Mouse (Mus musculus) embryonic facial prominence, embryonic 14.5 days (tissue): Measurements from ENCODE around the gene Capn2. TPM values are rescaled to one million over a fixed set of nuclear protein-coding genes. Genes with fewer than 3 reads are reported as not detected.

Source experiments
- ATAC-seq: fragments of 200-750 bp; cut with Nextera tagmentation; 2 replicates; pipeline ENCODE4 v1.8.0; 2017; ENCODE audit warnings: low read depth, moderate number of reproducible peaks, moderate TSS enrichment
- DNase-seq: peaks from one replicate; pipeline ENCODE4 v3.0.0-alpha.2; 2015; ENCODE audit warnings: low spot score
- H3K27ac ChIP-seq: fragments of 300-500 bp; sonication (generic); replicated peaks from 2 replicates; pipeline ENCODE4 v1.5.1; 2014; ENCODE audit warnings: low read depth, mild to moderate bottlenecking, low read length, moderate library complexity
- H3K27me3 ChIP-seq: fragments of 300-500 bp; sonication (generic); replicated peaks from 2 replicates; pipeline ENCODE4 v1.6.1; 2014; ENCODE audit warnings: low read length; ENCODE audit not compliant: control insufficient read depth, insufficient read depth
- H3K36me3 ChIP-seq: fragments of 300-500 bp; sonication (generic); 2 replicates; pipeline ENCODE4 v1.6.1; 2014; ENCODE audit warnings: low read length, mixed read lengths; ENCODE audit not compliant: control insufficient read depth, insufficient read depth
- H3K4me1 ChIP-seq: fragments of 300-500 bp; sonication (generic); 2 replicates; pipeline ENCODE4 v1.6.1; 2014; ENCODE audit warnings: antibody characterized with exemption, low read length; ENCODE audit not compliant: control insufficient read depth, insufficient read depth
- H3K4me2 ChIP-seq: fragments of 300-500 bp; sonication (generic); 2 replicates; pipeline ENCODE4 v1.6.1; 2014; ENCODE audit warnings: low read depth, mild to moderate bottlenecking, low read length, moderate library complexity, mixed read lengths
- H3K4me3 ChIP-seq: fragments of 300-500 bp; sonication (generic); 2 replicates; pipeline ENCODE4 v1.5.1; 2014; ENCODE audit warnings: low read depth, mild to moderate bottlenecking, low read length
- H3K9ac ChIP-seq: fragments of 300-500 bp; sonication (generic); 2 replicates; pipeline ENCODE4 v1.6.1; 2014; ENCODE audit warnings: low read depth, mild to moderate bottlenecking, low read length, moderate library complexity, mixed read lengths
- H3K9me3 ChIP-seq: fragments of 300-500 bp; sonication (generic); 2 replicates; pipeline ENCODE4 v1.6.1; 2016; ENCODE audit warnings: low read length; ENCODE audit not compliant: control insufficient read depth
- WGBS: fragments of 180-500 bp; shearing (Covaris S2); extraction: QIAGEN DNeasy Blood & Tissue Kit; methylation state at CpG from one replicate; pipeline ENCODE4 v1.1.7; 2014; 5-methylcytosine and 5-hydroxymethylcytosine counted together
- polyA plus RNA-seq: library from polyadenylated mRNA; unstranded; fragments of >200 nt; fragmentation: Nextera tagmentation; extraction: Ambion mirVana; gene quantifications from 2 replicates; pipeline ENCODE4 v1.2.1, GENCODE M21; 2014

Gene Capn2
- polyA plus RNA-seq, 1 experiment from 2014 or later, result 115 TPM

DNA sequence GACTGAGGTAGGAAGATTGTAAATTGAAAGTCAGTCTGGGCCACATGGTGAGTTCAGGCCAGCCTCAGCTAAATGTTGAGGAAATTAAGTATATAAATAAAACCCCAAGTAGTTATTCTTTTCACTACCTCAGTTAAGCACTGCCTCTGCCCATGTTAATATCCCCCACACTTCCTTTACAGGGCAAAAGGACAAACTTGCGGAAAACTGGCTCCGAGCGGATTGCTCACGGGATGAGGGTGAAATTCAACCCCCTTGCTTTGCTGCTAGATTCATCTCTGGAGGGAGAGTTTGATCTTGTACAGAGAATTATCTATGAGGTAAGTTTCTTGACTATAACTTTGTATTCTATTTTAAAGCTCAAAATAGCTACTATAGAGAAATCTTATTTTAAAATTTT is 64.9 kb downstream of the Capn2 start:
- H3K9ac ChIP-seq, result no peak overlapping the region
- H3K9me3 ChIP-seq, result no peaks in the 10 kb centered on the region
- H3K36me3 ChIP-seq, result peaks cover 68% of the 10 kb centered on the region
- H3K27ac ChIP-seq, result no peak overlapping the region
- WGBS, result 54% methylated on average over 4 of the region's 4 CpGs
- H3K4me2 ChIP-seq, result no peak overlapping the region
- DNase-seq (no peak), ATAC-seq (no peak)
- no peaks in the 10 kb centered on the region for H3K4me1 ChIP-seq
- H3K4me3 ChIP-seq, result no peak overlapping the region
- no peaks in the 10 kb centered on the region for H3K27me3 ChIP-seq

DNA sequence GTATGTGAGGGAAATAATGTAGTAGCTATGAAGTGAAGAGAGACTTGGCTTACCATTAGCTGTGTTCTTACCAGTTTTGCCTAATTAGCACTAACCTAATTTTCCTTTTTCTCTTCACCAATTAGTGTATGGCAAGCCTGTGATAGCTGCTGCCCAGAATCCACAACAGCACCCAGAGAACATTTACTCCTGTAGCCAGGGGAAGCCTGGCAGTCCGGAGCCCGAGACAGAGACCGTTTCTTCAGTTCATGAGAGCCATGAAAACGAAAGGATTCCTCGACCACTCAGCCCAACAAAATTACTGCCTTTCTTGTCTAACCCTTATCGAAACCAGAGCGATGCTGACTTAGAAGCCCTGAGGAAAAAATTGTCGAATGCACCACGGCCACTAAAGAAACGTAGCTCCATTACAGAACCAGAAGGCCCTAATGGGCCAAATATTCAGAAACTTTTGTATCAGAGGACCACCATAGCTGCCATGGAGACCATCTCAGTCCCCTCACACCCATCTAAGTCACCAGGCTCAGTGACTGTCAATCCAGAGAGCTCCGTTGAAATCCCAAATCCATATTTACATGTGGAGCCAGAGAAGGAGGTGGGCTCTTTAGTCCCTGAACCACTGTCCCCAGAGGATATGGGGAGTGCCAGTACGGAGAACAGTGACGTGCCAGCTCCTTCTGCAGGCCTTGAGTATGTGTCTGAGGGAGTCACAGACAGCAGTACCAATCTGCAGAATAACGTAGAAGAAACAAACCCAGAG is 69.0 kb downstream of the Capn2 start:
- H3K4me3 ChIP-seq, result no peak overlapping the region
- no peak overlapping the region for H3K4me2 ChIP-seq
- H3K27ac ChIP-seq, result no peak overlapping the region
- H3K9ac ChIP-seq, result no peak overlapping the region
- WGBS, result 93% methylated on average over 14 of the region's 14 CpGs
- H3K36me3 ChIP-seq, result peaks cover 72% of the 10 kb centered on the region
- no peaks in the 10 kb centered on the region for H3K4me1 ChIP-seq
- H3K9me3 ChIP-seq, result no peaks in the 10 kb centered on the region
- ATAC-seq (no peak), DNase-seq (no peak)
- H3K27me3 ChIP-seq, result no peaks in the 10 kb centered on the region

DNA sequence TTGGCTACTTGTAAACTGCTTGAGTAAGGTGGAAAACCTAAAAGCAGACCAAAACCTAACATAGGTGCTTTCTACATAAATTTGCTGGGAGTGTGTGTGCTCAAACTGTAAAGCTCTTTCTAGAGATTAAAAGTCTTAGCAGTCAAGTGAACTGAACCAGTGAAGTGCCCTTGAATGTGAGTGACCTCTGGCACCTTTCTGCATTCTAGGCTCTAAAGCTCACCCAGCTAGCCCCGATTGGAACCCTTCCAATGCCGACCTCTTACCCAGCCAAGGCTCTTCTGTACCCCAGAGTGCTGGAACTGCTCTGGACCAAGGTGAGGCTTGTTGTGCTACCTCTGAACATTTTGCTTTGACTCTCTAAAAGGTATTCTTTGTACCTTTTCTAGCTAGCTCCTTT is 73.3 kb downstream of the Capn2 start:
- H3K36me3 ChIP-seq, result peaks cover 87% of the 10 kb centered on the region
- WGBS, result 91% methylated on average over 2 of the region's 2 CpGs
- no peaks in the 10 kb centered on the region for H3K9me3 ChIP-seq
- H3K27ac ChIP-seq, result no peak overlapping the region
- no peak overlapping the region for H3K9ac ChIP-seq
- H3K4me2 ChIP-seq, result no peak overlapping the region
- no peak for DNase-seq
- H3K27me3 ChIP-seq, result no peaks in the 10 kb centered on the region
- H3K4me3 ChIP-seq, result no peak overlapping the region
- no peak for ATAC-seq
- H3K4me1 ChIP-seq, result no peaks in the 10 kb centered on the region

DNA sequence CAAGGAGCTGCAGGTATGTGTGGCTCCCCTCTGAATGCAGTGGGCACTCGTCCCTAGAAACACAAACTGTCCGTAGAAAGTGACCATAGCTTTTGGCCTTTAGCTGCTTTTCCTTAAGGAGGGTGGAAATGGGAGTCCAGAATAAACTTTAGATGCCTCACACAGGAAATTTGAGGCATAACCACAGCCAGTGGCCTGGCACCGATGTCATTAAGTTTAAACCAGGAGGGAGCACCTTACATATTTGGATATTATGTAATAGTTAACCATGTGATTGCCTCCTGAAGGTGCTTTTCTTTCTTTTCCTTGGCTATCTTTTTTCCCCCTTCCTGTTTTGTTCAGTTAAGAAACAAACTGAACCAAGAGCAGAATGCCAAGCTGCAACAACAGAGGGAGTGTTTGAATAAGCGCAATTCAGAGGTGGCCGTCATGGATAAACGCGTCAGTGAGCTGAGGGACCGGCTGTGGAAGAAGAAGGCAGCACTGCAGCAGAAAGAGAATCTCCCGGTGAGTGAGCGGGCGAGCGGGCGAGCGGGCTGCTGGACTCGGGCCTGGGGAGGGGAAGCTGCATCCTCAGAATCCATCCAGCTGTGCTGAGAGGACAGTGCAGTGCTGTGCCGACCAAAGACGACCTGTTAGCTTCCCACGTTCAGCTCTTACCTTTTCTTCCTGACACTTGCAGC is 75.5 kb downstream of the Capn2 start:
- no peak overlapping the region for H3K4me2 ChIP-seq
- no peaks in the 10 kb centered on the region for H3K4me1 ChIP-seq
- no peaks in the 10 kb centered on the region for H3K9me3 ChIP-seq
- WGBS, result 87% methylated on average over 18 of the region's 18 CpGs
- ATAC-seq (no peak), DNase-seq (no peak)
- H3K27me3 ChIP-seq, result no peaks in the 10 kb centered on the region
- H3K36me3 ChIP-seq, result peaks cover 83% of the 10 kb centered on the region
- no peak overlapping the region for H3K27ac ChIP-seq
- H3K9ac ChIP-seq, result no peak overlapping the region
- no peak overlapping the region for H3K4me3 ChIP-seq

DNA sequence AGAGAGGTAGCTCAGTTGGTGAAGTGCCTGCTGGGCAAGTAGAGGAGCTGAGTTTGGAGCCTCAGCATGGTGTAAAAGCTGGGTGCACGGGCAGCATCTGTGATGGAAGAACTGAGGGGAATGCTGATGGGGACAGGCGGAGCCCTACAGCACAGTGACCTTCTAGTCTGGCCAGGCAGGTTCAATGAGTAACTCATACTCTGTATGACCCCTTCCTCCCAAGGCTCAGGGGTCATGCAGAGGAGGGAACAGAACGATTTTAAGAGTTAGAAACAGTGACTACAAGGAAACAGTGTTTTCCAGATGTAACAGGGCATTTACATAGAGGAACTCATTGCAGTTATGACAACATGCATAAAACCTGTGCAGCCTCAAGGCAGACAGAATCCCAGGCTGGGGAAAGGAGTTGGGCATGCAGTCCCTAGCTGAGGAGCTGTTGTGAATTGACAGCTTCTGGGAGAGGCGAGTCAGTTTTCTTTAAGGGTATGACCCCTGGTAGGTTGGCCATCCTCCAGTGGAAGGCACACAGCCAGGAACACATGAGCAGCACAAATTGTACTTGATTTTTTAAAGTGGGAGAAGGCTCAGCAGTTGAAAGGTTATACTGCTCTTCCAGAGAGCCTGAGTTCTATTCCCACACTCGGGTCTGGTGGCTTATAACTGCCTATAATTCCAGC is 77.7 kb downstream of the Capn2 start:
- H3K4me2 ChIP-seq, result no peak overlapping the region
- WGBS, result 63% methylated on average over 5 of the region's 5 CpGs
- peaks cover 69% of the 10 kb centered on the region for H3K36me3 ChIP-seq
- H3K9ac ChIP-seq, result no peak overlapping the region
- ATAC-seq (peak; percentile 18; the same call in 1 of the 2 replicates), DNase-seq (peak; percentile 59)
- H3K27me3 ChIP-seq, result no peaks in the 10 kb centered on the region
- no peak overlapping the region for H3K27ac ChIP-seq
- no peaks in the 10 kb centered on the region for H3K9me3 ChIP-seq
- no peak overlapping the region for H3K4me3 ChIP-seq
- H3K4me1 ChIP-seq, result no peaks in the 10 kb centered on the region

DNA sequence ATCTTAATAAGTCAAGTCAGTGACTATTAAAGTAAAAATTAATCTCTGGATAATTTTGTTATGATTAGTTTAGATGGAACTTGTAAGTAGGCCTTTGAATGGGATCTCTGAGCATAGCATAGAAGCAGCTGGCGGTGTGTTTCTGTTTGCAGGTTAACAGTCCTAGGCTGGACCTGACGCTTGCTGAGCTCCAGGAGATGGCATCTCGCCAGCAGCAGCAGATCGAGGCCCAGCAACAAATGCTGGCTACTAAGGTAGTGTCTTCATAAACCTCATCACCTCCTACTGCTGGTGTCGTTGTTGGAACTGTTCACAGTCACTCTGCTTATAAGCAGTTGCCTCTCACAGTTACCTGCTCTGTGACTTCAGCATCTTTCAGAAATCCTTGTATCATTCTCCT is 80.7 kb downstream of the Capn2 start:
- Histone ChIP-seq H3K36me3 (peaks cover 66% of the 10 kb centered on the region), H3K4me2 (no peak overlapping the region), H3K27me3 (no peaks in the 10 kb centered on the region), H3K9me3 (no peaks in the 10 kb centered on the region), H3K9ac (no peak overlapping the region), H3K27ac (no peak overlapping the region), H3K4me3 (no peak overlapping the region), H3K4me1 (no peaks in the 10 kb centered on the region)
- DNase-seq (no peak), ATAC-seq (no peak)
- 77% methylated on average over 5 of the region's 5 CpGs for WGBS

DNA sequence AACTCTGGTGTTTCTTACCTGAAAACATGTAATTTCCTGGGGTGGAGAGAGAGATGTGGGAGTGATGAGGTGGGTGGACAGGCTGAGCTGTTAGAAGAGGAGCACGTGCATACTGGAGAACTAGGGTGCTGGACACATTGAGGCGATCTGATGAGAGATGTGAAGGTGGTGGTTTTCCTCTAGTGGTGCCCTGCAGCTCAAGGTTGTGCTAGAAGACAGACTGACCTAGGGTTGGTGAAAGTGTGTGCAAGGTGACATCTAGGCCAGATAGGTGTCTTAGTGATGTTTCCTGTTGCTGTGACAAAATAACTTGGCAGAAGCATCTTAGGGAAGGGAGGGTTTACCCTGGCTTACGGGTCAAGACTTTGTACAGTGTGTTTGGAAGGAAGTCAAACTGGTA is 85.3 kb downstream of the Capn2 start:
- Histone ChIP-seq H3K9me3 (no peaks in the 10 kb centered on the region), H3K36me3 (peaks cover 46% of the 10 kb centered on the region), H3K27me3 (no peaks in the 10 kb centered on the region), H3K27ac (no peak overlapping the region), H3K4me2 (no peak overlapping the region), H3K9ac (no peak overlapping the region), H3K4me3 (no peak overlapping the region), H3K4me1 (peaks cover 3% of the 10 kb centered on the region; the same call in 1 of the 2 replicates)
- ATAC-seq, result no peak
- WGBS, result 91% methylated on average over 3 of the region's 3 CpGs
- DNase-seq, result no peak

DNA sequence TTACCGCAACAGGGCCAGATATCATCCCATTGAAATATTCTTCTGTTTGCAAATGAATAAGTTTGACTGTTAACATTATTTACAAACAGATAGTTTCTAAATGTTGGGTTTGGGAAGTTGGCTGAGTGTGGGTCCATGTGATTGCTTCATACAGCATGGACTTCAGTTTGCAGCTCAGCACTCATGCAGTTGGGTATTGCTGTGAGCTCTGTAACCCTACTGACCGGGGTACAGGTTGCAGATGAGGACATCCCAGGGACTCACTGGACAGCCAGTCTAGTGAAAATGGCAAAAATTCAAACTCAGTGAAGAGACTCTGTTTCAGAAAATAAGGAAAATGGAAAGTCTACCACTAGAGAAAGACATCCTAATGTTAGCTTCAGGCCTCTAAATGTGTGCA is 86.7 kb downstream of the Capn2 start:
- ATAC-seq, result no peak
- Histone ChIP-seq H3K9me3 (no peaks in the 10 kb centered on the region), H3K36me3 (peaks cover 42% of the 10 kb centered on the region), H3K9ac (no peak overlapping the region), H3K4me1 (peaks cover 9% of the 10 kb centered on the region; the same call in 1 of the 2 replicates), H3K27me3 (no peaks in the 10 kb centered on the region), H3K27ac (no peak overlapping the region), H3K4me3 (no peak overlapping the region), H3K4me2 (no peak overlapping the region)
- 97% methylated on average over 2 of the region's 2 CpGs for WGBS
- no peak for DNase-seq
